Mouse (Mus musculus) cortical plate, adult 2 months (tissue): ENCODE measurements around the gene Itch.

ENCODE experiments used
- CTCF ChIP-seq: fragments of 200-500 bp; IDR thresholded peaks from 2 replicates; pipeline ENCODE4 v1.5.1; 2011; ENCODE audit warnings: mild to moderate bottlenecking, control low read depth, low read length; ENCODE audit not compliant: insufficient read depth; ENCODE audit errors: extremely low read depth
- POLR2A ChIP-seq: fragments of 200-500 bp; IDR thresholded peaks from 2 replicates; pipeline ENCODE4 v1.6.1; 2011; ENCODE audit warnings: mild to moderate bottlenecking, low read length, control low read depth; ENCODE audit not compliant: insufficient read depth; ENCODE audit errors: extremely low read depth

GRCm38 (mm10) chr2:155091743-155092075 lies 41.6 kb upstream of the Itch start:
- TF ChIP-seq CTCF: no peak
- TF ChIP-seq POLR2A: no peak
